Mouse (Mus musculus): ENCODE measurements around the gene Fam114a1. TPM values are rescaled to one million over a fixed set of nuclear protein-coding genes. Genes with fewer than 3 reads are reported as not detected.

The Fam114a1 gene
- total RNA-seq (2015; ENCODE audit: low replicate concordance) = 2.5 TPM in 1 of 2 replicates, not detected in the other
- 1.5 and 1.8 TPM in 2 replicates for total RNA-seq (2017; ENCODE audit: low replicate concordance)

DNA sequence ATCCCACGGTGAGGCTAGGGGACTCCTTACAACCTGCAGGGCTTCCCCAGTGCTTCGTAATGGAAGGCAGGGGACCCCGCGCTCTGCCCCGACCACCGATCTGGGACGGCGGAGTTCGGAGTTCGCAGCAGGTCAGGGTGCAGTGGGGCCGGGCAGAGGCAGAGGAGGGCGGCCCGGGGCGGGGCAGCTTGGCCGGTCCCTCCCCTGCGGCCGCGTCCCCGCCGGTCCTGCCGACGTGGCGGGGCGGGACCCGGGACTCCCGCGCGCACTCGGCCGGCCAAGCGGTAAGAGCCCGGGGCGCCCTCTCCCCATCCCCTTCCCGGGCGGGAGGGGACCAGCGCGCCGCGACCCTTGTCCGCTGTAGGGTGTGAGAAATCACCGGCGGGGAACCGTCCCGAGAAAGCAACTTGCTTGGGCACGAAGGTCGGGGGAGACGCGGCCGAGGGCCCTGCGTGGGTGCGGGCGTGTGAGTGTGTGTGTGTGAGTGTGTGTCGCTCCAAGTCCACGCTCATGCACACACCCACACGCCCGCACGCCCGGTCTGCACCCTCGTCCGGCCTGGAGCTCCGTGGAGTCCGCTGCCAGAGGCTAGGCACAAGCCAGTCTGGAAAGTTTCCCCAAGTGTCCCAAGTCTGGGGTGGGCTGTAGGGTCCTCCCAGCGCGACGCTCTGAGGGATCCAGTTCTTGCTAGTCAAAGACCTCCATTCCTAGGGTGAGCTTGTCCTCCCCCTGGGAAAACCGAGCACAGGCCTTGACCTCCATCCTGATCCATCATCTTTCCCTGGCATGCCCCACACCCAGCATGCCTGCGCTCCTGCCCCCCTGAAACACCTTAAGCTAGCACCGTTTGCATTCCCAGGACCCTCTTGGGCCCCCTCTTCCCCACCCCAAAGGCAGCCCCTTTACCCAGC is at the start of gene Fam114a1:
Gene Fam114a1, plus strand, starts transcription at position 211 of the 911 bp plus-strand sequence.
- peak; percentile 82 for ATAC-seq (replicated peaks; ENCODE audit: low FRiP score, poor library complexity, severe bottlenecking)

DNA sequence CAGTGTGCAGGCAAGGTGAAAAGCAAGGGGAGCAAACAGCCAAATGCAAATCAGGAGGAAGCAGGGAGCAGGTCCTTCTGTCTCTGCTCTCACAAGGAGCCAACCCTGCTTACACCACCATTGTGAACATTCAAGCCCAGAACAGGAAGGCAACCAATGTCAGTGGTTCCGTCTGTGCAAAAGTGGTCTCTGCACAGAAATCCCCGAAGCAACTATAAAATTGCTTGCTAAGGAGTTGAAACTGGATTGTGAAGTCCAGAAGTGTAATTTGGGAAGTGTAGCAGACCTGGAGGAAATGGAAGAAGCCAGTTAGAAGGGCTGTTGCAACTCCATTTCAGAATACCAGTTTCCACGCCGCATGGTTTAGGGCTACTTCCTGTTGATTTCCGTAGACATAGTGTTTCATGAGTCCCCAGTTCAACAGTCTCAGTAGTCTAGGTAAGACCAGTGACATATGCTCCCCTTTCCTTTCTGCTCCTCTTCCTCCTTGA is 46.9 kb upstream of the Fam114a1 start:
- no peak for ATAC-seq (replicated peaks; ENCODE audit: low FRiP score, poor library complexity, severe bottlenecking)

- ATAC-seq (replicated peaks; ENCODE audit: low FRiP score, poor library complexity, severe bottlenecking) = no peak
Observed at GRCm38 (mm10) chr5:64932215-64932614, 37.7 kb upstream of the Fam114a1 start.

DNA sequence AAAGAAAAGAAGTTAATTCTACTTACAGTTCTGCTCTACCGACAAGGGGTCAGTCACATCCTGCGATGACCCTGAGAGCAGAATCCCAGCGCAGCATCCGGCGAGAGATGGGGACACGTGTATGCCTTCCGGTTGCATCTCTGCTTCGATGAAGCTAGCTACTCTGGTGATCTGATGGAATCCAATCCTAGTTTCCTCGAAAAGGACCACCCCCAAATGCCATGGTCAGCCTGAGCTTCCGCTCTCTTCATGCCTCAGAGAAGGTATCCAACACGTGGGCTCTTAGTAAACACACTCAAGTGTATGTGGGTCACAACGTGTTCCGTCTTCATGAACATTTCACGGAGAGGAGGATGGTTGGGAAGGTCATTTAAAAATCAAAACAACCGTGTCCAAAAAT is 37.1 kb upstream of the Fam114a1 start:
- ATAC-seq (replicated peaks; ENCODE audit: low FRiP score, poor library complexity, severe bottlenecking) = no peak

DNA sequence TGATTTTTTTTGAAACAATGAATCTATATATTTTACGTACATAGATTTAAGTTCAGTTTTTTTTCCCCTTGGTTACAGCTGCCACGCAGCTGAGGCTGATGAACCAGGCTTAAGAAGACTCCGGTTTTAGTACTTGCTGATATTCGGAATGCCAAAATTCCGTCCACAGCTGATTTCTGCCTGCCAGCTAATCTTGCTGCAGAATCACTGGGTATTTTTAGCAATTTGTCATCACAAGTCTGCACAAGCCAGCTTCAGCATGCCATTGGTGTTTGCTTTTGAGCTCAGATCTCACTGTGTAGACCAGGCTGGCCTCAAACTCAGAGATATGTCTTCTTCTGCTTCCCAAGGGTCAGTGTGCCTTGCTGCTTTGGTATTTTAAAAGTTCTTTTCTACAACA is 18.4 kb upstream of the Fam114a1 start:
- no peak for ATAC-seq (replicated peaks; ENCODE audit: low FRiP score, poor library complexity, severe bottlenecking)

DNA sequence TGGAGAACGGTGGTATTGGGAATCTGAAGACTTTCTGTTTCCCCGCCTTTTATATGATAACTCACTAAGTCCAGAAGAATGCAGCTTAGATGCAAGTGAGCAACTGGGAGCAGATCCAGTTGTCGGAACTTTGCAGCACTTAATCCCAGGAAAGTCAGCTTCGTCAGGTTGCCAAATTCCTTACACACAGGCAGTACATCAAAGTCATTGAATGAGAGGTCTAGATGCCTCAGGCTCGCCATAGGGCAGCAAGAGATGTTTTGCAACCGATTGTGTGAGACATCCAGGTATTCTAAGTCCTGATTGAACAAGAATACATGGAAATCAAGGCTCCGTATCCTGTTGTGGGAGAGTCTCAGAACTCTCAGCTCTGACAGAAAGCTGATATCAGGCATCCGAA is 14.9 kb upstream of the Fam114a1 start:
- ATAC-seq (replicated peaks; ENCODE audit: low FRiP score, poor library complexity, severe bottlenecking) = no peak

DNA sequence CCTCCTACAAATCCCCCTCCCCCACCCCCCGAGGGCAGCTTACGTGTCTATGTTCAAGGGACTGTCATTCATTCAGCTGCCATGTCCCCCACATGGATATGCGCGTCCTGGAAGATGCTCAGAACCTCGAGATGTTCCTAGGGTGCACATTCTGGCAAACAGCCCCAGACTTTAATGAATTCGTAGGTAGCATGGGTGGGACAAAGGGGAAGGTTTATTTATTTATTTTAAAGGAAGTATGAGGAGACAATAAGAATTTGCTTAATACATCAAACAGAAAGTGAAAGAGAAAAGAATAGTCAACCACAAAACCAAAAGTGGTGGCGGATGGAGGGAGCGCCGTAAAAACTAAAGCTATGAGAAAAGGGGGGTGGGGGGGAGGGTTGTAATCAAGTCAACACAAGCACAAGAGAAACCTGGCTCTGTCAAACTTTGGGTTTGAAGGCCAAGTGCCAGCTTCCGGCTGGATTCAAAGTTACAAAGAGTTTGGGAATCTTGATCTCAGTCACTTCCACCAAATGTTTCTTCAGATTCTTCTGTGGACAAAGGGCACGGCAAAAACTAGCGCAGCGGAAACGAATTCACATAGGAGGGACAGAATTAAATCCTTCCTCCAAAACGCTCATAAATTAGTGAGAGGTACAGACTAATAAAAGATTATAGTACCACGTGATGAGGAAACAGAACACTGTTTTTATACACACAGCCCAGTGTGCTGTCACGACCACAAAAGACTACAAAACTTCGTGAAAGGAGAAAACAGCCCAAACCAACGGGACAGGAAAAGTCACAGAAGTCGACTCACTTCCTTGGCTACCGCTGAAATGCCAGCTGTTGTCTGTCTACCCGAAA is 10.7 kb upstream of the Fam114a1 start:
- no peak for ATAC-seq (replicated peaks; ENCODE audit: low FRiP score, poor library complexity, severe bottlenecking)

GRCm38 (mm10) chr5:64959843-64960230 is 10.0 kb upstream of the Fam114a1 start, which contains the start of gene Tlr6:
TSS of gene Tlr6 (minus strand) at chr5:64960097.
- ATAC-seq (replicated peaks; ENCODE audit: low FRiP score, poor library complexity, severe bottlenecking) = no peak

DNA sequence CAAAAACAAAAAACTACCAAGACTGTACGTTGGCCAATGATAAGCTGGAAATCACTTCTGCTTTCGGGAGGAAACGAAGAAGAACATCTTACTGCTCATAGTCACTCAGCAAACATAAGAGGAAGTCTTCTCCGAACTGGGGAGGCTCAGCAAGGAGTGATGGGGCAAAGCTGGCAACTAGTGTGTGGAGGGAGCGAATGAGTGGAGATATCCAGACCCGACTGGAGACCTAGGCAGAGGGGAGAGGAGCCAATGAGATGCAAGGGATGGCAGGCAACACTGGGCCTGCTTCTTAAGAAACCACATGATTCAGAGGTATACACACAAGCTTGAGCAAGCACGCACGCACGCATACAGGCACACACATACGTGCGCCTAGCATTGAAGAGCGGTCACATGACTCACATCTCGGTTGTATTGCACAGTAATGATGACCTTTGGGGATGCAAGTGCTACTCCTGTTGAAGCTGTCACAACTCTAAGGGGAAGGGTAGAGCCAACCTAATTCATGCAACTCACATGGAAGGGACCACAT is 8.9 kb upstream of the Fam114a1 start:
- ATAC-seq (replicated peaks; ENCODE audit: low FRiP score, poor library complexity, severe bottlenecking) = no peak

- no peak for ATAC-seq (replicated peaks; ENCODE audit: low FRiP score, poor library complexity, severe bottlenecking)
Observed at GRCm38 (mm10) chr5:64963271-64963670, 6.6 kb upstream of the Fam114a1 start.

DNA sequence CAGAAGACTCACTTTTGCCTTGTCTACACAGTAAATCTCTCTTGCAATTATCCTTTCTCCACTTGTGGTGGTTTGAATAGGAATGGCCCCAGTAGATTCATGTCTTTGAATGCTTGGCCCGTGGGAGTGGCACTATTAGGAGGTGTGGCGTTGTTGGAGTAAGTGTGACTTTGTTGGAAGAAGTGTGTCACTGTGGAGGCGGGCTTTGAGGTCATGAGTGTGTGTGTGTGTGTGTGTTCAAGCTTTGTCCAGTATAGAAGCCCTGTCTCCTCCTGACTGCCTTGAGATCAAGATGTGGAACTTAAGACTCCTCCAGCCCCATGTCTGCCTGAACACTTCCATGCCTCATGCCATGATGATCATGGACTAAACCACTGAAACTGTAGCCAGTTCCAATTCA is 6.1 kb upstream of the Fam114a1 start:
- no peak for ATAC-seq (replicated peaks; ENCODE audit: low FRiP score, poor library complexity, severe bottlenecking)

- no peak for ATAC-seq (replicated peaks; ENCODE audit: low FRiP score, poor library complexity, severe bottlenecking)
Observed at GRCm38 (mm10) chr5:64968961-64969860, 660 bp upstream of the Fam114a1 start.

DNA sequence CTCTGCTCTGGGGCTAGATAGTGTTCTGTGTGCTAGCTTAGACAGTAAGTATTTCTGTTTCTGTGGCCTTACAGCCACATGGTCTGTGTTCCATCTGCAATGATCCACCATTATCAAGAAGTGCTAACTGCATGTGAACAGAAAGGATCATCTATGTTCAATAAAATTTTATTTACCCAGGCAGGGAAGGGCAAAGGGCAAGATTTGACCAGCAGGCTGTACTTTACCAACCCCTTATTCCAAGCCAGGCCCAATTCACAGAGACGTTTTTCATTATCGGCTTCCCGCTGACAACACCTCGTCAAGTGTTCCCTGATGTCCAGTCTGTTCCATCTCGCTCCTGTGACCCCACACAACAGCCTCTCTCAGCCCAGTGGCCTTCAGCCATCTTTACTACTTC is 5.2 kb downstream of the Fam114a1 start:
- no peak for ATAC-seq (replicated peaks; ENCODE audit: low FRiP score, poor library complexity, severe bottlenecking)

DNA sequence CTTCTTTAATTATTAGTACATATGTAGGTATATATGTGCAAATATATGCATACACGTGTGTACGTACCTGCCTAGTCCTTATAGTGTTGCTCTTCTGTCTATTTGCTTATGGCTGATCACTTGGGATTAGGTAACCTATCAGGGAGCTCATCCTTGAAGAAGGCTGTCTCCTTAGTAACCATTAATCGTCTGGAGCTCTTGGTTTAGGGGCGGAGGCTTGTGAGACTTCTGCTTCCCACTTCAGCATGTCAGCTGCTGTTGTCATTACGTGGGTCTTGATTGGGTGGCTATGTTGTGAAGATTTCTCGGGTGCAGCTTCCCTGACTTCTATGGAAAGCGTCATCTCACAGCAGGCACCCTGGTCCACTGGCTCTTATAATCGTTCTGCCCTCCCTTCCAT is 7.3 kb downstream of the Fam114a1 start:
- no peak for ATAC-seq (replicated peaks; ENCODE audit: low FRiP score, poor library complexity, severe bottlenecking)

- no peak for ATAC-seq (replicated peaks; ENCODE audit: low FRiP score, poor library complexity, severe bottlenecking)
Observed at GRCm38 (mm10) chr5:64985971-64986370, 16.1 kb downstream of the Fam114a1 start.

DNA sequence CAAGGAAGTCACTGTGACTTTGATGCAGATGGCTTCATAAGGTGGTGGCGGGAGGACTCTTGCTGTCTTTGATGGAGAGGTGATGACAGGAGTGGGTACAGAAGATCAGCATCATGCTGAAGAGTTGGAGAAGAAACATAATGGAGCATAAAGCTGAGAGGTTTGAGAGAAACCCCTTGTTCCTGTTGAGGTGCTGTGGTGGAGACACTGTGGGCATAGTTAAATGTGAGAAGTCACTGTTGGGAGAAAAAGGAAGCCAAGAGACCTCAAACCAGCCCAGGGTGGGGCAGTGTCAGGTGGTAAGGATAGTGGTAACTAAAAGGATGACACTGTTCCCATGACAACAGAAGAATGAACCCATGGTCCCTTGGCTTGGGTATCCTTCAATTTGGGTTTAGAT is 20.1 kb downstream of the Fam114a1 start:
- no peak for ATAC-seq (replicated peaks; ENCODE audit: low FRiP score, poor library complexity, severe bottlenecking)

- ATAC-seq (replicated peaks; ENCODE audit: low FRiP score, poor library complexity, severe bottlenecking) = no peak
Observed at GRCm38 (mm10) chr5:64992540-64992939, 22.7 kb downstream of the Fam114a1 start.

DNA sequence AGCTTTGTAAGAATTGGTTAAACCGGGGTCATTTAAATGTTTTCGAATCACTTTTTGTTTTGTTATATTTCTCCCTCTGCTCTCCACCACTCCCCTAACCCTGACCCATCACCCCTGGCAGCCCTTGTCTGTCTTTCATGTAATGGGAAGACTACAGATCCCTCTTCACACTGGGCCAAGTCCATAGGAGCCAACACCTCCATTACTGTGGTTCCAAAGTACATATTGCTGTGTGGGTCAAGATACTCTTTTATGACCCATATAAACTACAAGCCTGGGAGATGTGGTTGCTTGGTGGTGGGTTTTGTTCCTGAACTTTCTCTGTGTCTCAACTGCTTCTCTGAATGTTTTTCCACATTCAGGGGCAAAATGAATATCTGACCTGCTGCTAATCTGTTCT is 25.5 kb downstream of the Fam114a1 start:
- ATAC-seq (replicated peaks; ENCODE audit: low FRiP score, poor library complexity, severe bottlenecking) = no peak

All from erythroid progenitor cell, adult 5-6 weeks (primary cell).